Mouse (Mus musculus) heart, postnatal 0 days (tissue): ENCODE measurements at regions not wholly inside any gene's neighbourhood (a gene's known extent, or its start where the extent isn't known, plus 50 kb on each side); places are given as distances from the start of the nearest gene placed in this dataset.

Source experiments
- CTCF ChIP-seq: IDR thresholded peaks from 2 replicates; pipeline ENCODE4 v1.5.1; 2016; ENCODE audit warnings: antibody characterized with exemption, control low read depth, low read depth
- EP300 ChIP-seq: IDR thresholded peaks from 2 replicates; pipeline ENCODE4 v1.6.1; 2016; ENCODE audit warnings: antibody characterized with exemption, low read depth

- TF ChIP-seq EP300 (no peak), CTCF (no peak)
Observed at GRCm38 (mm10) chr10:87740323-87740722, 117.7 kb upstream of the Igf1 start.
